Mouse (Mus musculus) thymus, adult 2 months (tissue): ENCODE results near the gene Ubtd1.

Experiments used
- CTCF ChIP-seq: fragments of 200-500 bp; IDR thresholded peaks from 2 replicates; pipeline ENCODE4 v1.5.1; 2012; ENCODE audit warnings: mild to moderate bottlenecking, control low read depth, low read length, moderate library complexity, borderline replicate concordance; ENCODE audit not compliant: control insufficient read depth, poor library complexity, insufficient read depth; ENCODE audit errors: extremely low read depth
- POLR2A ChIP-seq: fragments of 200-500 bp; IDR thresholded peaks from 2 replicates; pipeline ENCODE4 v1.6.1; 2012; ENCODE audit warnings: mild to moderate bottlenecking, low read length, control low read depth, moderate library complexity; ENCODE audit not compliant: control insufficient read depth, poor library complexity, insufficient read depth; ENCODE audit errors: extremely low read depth

- TF ChIP-seq CTCF, result no peak
- TF ChIP-seq POLR2A, result no peak
These were observed 79.9 kb downstream of the Ubtd1 start for GRCm38 (mm10) chr19:42061443-42061842.
